Mouse (Mus musculus) CH12.LX (cell line): ENCODE data around the gene Tshz3. TPM values are rescaled to one million over a fixed set of nuclear protein-coding genes. Genes with fewer than 3 reads are reported as not detected.

Source experiments
- DNase-seq: peaks from one replicate; pipeline ENCODE4 v3.0.0-alpha.2; 2013; ENCODE audit errors: extremely low read depth
- H3K27ac ChIP-seq: 2 replicates; pipeline ENCODE4 v1.5.1; 2012; ENCODE audit warnings: low read depth, mild to moderate bottlenecking, control low read depth, moderate library complexity; ENCODE audit not compliant: insufficient read depth
- H3K27me3 ChIP-seq: replicated peaks from 2 replicates; pipeline ENCODE3; 2012; ENCODE audit warnings: inconsistent platforms
- H3K36me3 ChIP-seq, 2 experiments: replicated peaks in 1 of 2; 2 replicates each; pipeline versions ENCODE3 to v1.6.1; 2012; ENCODE audit warnings: inconsistent platforms in 1 of 2, low read length in 1 of 2, mild to moderate bottlenecking in 1 of 2, mixed read lengths in 1 of 2, moderate library complexity in 1 of 2; ENCODE audit not compliant: control insufficient read depth in 1 of 2, insufficient read depth in 1 of 2
- H3K4me1 ChIP-seq, 2 experiments: 2 replicates each; pipeline ENCODE4 v1.6.1; 2012; ENCODE audit warnings: inconsistent platforms in 1 of 2, moderate library complexity in 1 of 2; ENCODE audit not compliant: insufficient read depth in 2 of 2, control insufficient read depth in 1 of 2
- H3K4me2 ChIP-seq: 2 replicates; pipeline ENCODE4 v1.6.1; 2012; ENCODE audit warnings: low read depth, mild to moderate bottlenecking, control low read depth; ENCODE audit not compliant: poor library complexity, insufficient read depth, severe bottlenecking
- H3K4me3 ChIP-seq, 3 experiments: fragments of 150-350 bp in 1 of 3; sonication (generic) in 1 of 3; replicated peaks in 1 of 3; 2 replicates each; pipeline versions ENCODE3 to v1.5.1; 2011 to 2012; ENCODE audit warnings: low read depth in 2 of 3, low read length in 2 of 3, mild to moderate bottlenecking in 2 of 3, moderate library complexity in 2 of 3, control low read depth in 1 of 3, improper control_type of control experiment in 1 of 3, inconsistent platforms in 1 of 3, mixed read lengths in 1 of 3; ENCODE audit not compliant: poor library complexity in 1 of 3
- H3K79me2 ChIP-seq: replicated peaks from 2 replicates; pipeline ENCODE4 v1.6.1; 2012; ENCODE audit warnings: mild to moderate bottlenecking, moderate library complexity; ENCODE audit not compliant: control insufficient read depth, poor library complexity, insufficient read depth, severe bottlenecking; ENCODE audit errors: extremely low read depth
- H3K9ac ChIP-seq: 2 replicates; pipeline ENCODE4 v1.6.1; 2012; ENCODE audit warnings: low read depth, mild to moderate bottlenecking, control low read depth, moderate library complexity; ENCODE audit not compliant: insufficient read depth
- H3K9me3 ChIP-seq: replicated peaks from 2 replicates; pipeline ENCODE3; 2012; ENCODE audit warnings: low read length, inconsistent platforms, mixed read lengths
- BHLHE40 ChIP-seq: IDR thresholded peaks from 2 replicates; pipeline ENCODE4 v1.6.1; 2011; ENCODE audit warnings: mild to moderate bottlenecking, low read depth, low read length, improper control_type of control experiment
- CHD1 ChIP-seq: IDR thresholded peaks from 2 replicates; pipeline ENCODE4 v1.6.1; 2012; ENCODE audit warnings: low read depth, low read length, improper control_type of control experiment, inconsistent platforms
- E2F4 ChIP-seq: IDR thresholded peaks from 2 replicates; pipeline ENCODE4 v1.6.1; 2011; ENCODE audit warnings: low read depth, low read length, improper control_type of control experiment; ENCODE audit not compliant: insufficient replicate concordance
- EP300 ChIP-seq: IDR thresholded peaks from 2 replicates; pipeline ENCODE4 v1.6.1; 2011; ENCODE audit warnings: low read length, improper control_type of control experiment
- ETS1 ChIP-seq: conservative IDR thresholded peaks from 2 replicates; pipeline ENCODE4 v1.6.1; 2012; ENCODE audit warnings: low read depth, mild to moderate bottlenecking, inconsistent platforms, low read length, improper control_type of control experiment, moderate library complexity
- MAFK ChIP-seq: IDR thresholded peaks from 2 replicates; pipeline ENCODE4 v1.6.1; 2011; ENCODE audit warnings: low read length, improper control_type of control experiment; ENCODE audit not compliant: insufficient replicate concordance
- MAZ ChIP-seq: IDR thresholded peaks from 2 replicates; pipeline ENCODE4 v1.6.1; 2012; ENCODE audit warnings: low read depth, mild to moderate bottlenecking, inconsistent platforms, low read length, improper control_type of control experiment, moderate library complexity
- MEF2A ChIP-seq: IDR thresholded peaks from 2 replicates; pipeline ENCODE4 v1.6.1; 2014; ENCODE audit warnings: low read depth, mild to moderate bottlenecking, inconsistent platforms, low read length, improper control_type of control experiment, borderline replicate concordance
- MXI1 ChIP-seq: IDR thresholded peaks from 2 replicates; pipeline ENCODE4 v1.6.1; 2011; ENCODE audit warnings: mild to moderate bottlenecking, low read depth, low read length, improper control_type of control experiment
- MYC ChIP-seq: IDR thresholded peaks from 2 replicates; pipeline ENCODE4 v1.6.1; 2011; ENCODE audit warnings: low read depth, mild to moderate bottlenecking, improper control_type of control experiment, low read length
- NELFE ChIP-seq: IDR thresholded peaks from 2 replicates; pipeline ENCODE4 v1.6.1; 2011; ENCODE audit warnings: low read depth, low read length, improper control_type of control experiment
- PAX5 ChIP-seq: IDR thresholded peaks from 2 replicates; pipeline ENCODE4 v1.6.1; 2012; ENCODE audit warnings: low read length, inconsistent platforms, mixed read lengths
- POLR2A ChIP-seq: IDR thresholded peaks from 2 replicates; pipeline ENCODE4 v1.6.1; 2011; ENCODE audit warnings: low read depth, mild to moderate bottlenecking, improper control_type of control experiment, low read length
- RAD21 ChIP-seq: IDR thresholded peaks from 2 replicates; pipeline ENCODE4 v1.6.1; 2011; ENCODE audit warnings: low read depth, mild to moderate bottlenecking, low read length, improper control_type of control experiment, moderate library complexity
- SMC3 ChIP-seq: IDR thresholded peaks from 2 replicates; pipeline ENCODE4 v1.6.1; 2011; ENCODE audit warnings: low read depth, low read length, improper control_type of control experiment
- TBP ChIP-seq: conservative IDR thresholded peaks from 2 replicates; pipeline ENCODE4 v1.6.1; 2011; ENCODE audit warnings: low read depth, low read length, improper control_type of control experiment
- TCF12 ChIP-seq: IDR thresholded peaks from 2 replicates; pipeline ENCODE4 v1.6.1; 2014; ENCODE audit warnings: low read depth, mild to moderate bottlenecking, inconsistent platforms, low read length, improper control_type of control experiment
- ZC3H11A ChIP-seq: IDR thresholded peaks from 2 replicates; pipeline ENCODE4 v1.6.1; 2012; ENCODE audit warnings: low read depth, mild to moderate bottlenecking, inconsistent platforms, low read length, improper control_type of control experiment
- ZKSCAN1 ChIP-seq: IDR thresholded peaks from 2 replicates; pipeline ENCODE4 v1.6.1; 2012; ENCODE audit warnings: low read depth, inconsistent platforms, low read length, improper control_type of control experiment, borderline replicate concordance
- dilution Hi-C: fragments of 300-500 bp; cut with MboI; formaldehyde crosslinking; loops from 2 replicates; pipeline ENCODE4 v1.14.3; 2020; ENCODE audit warnings: low sequenced_read_pairs; ENCODE audit not compliant: extremely low pct_unique_long_range_greater_than_20kb, extremely low pct_ligation_motif_present
- in situ Hi-C: fragments of 300-500 bp; cut with MboI; formaldehyde crosslinking; loops from 3 replicates; pipeline ENCODE4 v1.14.3; 2019; ENCODE audit warnings: low sequenced_read_pairs, low pct_ligation_motif_present, low pct_unique_long_range_greater_than_20kb, mixed read lengths
- polyA plus RNA-seq: library from polyadenylated mRNA; unstranded; fragments of >175 nt; gene quantifications from 2 replicates; pipeline ENCODE4 v1.2.1, GENCODE M21; 2012; ENCODE audit warnings: low read depth; ENCODE audit not compliant: insufficient read length
- total RNA-seq, 2 experiments: library from RNA; depleted of rRNA; stranded (reverse); fragments of 300-350 nt in 1 of 2; fragments of >200 nt in 1 of 2; gene quantifications; 2 replicates each; pipeline ENCODE4 v1.2.3; 2012 to 2014

The Tshz3 gene
- total RNA-seq (2012; rRNA removed) (not detected in 2 replicates), total RNA-seq (2014; rRNA removed) (not detected in 2 replicates), polyA plus RNA-seq (not detected in 2 replicates)

- H3K4me3 ChIP-seq: no peak within 1 kb of the TSS
- peaks cover 84% of the 10 kb centered on the region for H3K9me3 ChIP-seq
- H3K79me2 ChIP-seq: no peaks in the 10 kb centered on the region
- dilution Hi-C loops: no loop called here
- no peaks in the 10 kb centered on the region for H3K36me3 ChIP-seq
- no peak within 1 kb of the TSS for H3K4me2 ChIP-seq
- TF ChIP-seq POLR2A: no peak
- no peak for TF ChIP-seq EP300
- no peak for TF ChIP-seq BHLHE40
- in situ Hi-C loops: no loop called here
- no peak within 1 kb of the TSS for H3K9ac ChIP-seq
- no peaks in the 10 kb centered on the region for H3K4me1 ChIP-seq
- no peak within 1 kb of the TSS for H3K27ac ChIP-seq
- no peaks in the 10 kb centered on the region for H3K27me3 ChIP-seq
- DNase-seq: no peak
These were observed at the start of gene Tshz3 for GRCm38 (mm10) chr7:36697856-36698588. Gene Tshz3 (plus strand): TSS chr7:36698118.

DNA sequence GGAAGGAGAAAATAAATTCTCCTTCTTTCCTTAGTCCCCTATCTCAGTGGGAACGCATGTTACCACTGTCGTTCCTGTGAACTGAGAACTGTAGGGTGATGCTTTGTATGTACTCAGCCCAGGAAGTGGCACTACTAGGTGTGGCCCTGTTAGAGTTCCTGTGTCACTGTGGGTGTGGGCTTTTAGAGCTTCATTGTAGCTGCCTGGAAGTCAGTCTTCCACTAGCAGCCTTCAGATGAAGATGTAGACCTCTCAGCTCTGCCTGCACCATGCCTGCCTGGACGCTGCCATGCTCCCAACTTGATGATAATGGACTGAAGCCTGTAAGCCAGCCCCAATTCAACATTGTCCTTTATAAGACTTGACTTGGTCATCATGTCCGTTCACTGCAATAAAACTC is 42.0 kb upstream of the Tshz3 start:
- Histone ChIP-seq H3K27ac (no peak overlapping the region), H3K27me3 (no peaks in the 10 kb centered on the region), H3K79me2 (no peaks in the 10 kb centered on the region), H3K9me3 (peaks cover 89% of the 10 kb centered on the region), H3K4me3 (no peak overlapping the region), H3K36me3 (no peaks in the 10 kb centered on the region), H3K4me1 (no peaks in the 10 kb centered on the region), H3K4me2 (no peak overlapping the region), H3K9ac (no peak overlapping the region)
- no peak for DNase-seq
- dilution Hi-C loops: no loop called here
- in situ Hi-C loops: no loop called here
- TF ChIP-seq ZKSCAN1 (no peak), CHD1 (no peak), MYC (no peak), POLR2A (no peak), MAFK (no peak), MXI1 (no peak), RAD21 (no peak), SMC3 (no peak), ETS1 (no peak), TCF12 (no peak), TBP (no peak), ZC3H11A (no peak)

GRCm38 (mm10) chr7:36656401-36656800 is 41.5 kb upstream of the Tshz3 start:
- Histone ChIP-seq H3K79me2 (no peaks in the 10 kb centered on the region), H3K4me1 (no peaks in the 10 kb centered on the region), H3K9me3 (peaks cover 87% of the 10 kb centered on the region), H3K9ac (no peak overlapping the region), H3K27ac (no peak overlapping the region), H3K4me3 (no peak overlapping the region), H3K36me3 (no peaks in the 10 kb centered on the region), H3K4me2 (no peak overlapping the region), H3K27me3 (no peaks in the 10 kb centered on the region)
- in situ Hi-C loops (no loop called here), dilution Hi-C loops (no loop called here)
- DNase-seq: no peak
- TF ChIP-seq ZC3H11A (no peak), ZKSCAN1 (no peak), MEF2A (no peak), PAX5 (no peak), MAZ (no peak), SMC3 (no peak), MXI1 (no peak), NELFE (no peak), MAFK (no peak), E2F4 (no peak)
